In the genomic region with DNA sequence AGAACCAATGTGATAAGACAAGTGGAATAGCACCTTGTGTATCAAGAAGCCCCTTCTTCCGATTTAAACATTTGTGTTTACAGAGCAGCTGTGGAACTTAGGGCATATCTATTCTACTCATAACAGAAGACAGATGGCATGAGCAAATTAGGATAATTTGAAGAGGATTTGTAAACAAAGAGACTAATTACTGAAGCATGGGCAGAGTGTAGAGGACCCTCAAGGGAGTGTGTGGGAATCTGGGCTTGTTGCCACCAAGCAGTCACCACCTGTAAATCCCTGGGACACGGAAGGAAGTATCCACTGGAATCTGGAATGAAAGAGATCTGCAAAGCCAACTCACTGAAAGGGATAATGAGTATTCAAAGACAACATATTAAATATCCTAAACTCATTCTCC, we compare ENCODE assay signal across 19 mouse cellular contexts.
DNase-seq lines count a peak whose midpoint lies in the region; ATAC-seq and TF ChIP-seq lines count a peak whose summit lies in the region.
"Had no signal": no experiment of that assay in that cellular context is flagged by ENCODE, and none has a peak within 500 bp of the region (broad histone marks: within the 10 kb centered on the region; RNA-seq: fewer than 3 reads in every experiment).

No protein-coding gene starts in this region.

- peak; percentile 64; the same call in 1 of the 2 replicates for ATAC-seq in forebrain, embryonic 11.5 days (replicated peaks; ENCODE audit: low FRiP score)
- peak; percentile 63 for ATAC-seq in neural tube, embryonic 13.5 days (ENCODE audit: low read depth)
- peak; percentile 61 for ATAC-seq in forebrain, postnatal 0 days
- ATAC-seq: activated CD4-positive, CD25-positive, alpha-beta regulatory T cell, adult 4 months; intestine, embryonic 15.5 days; Patski had no signal

- H3K4me3 ChIP-seq in forebrain, embryonic 11.5 days (ENCODE audit: low read depth, low read length): no peak overlapping the region
- no peak overlapping the region for H3K4me3 ChIP-seq in forebrain, embryonic 10.5 days
- H3K4me3 ChIP-seq in neural tube, embryonic 13.5 days: no peak overlapping the region
- no peak overlapping the region for H3K4me3 ChIP-seq in forebrain, postnatal 0 days (ENCODE audit: low read depth, low read length)
- H3K4me3 ChIP-seq: intestine, embryonic 15.5 days had no signal

- no peak overlapping the region for H3K9ac ChIP-seq in forebrain, embryonic 11.5 days (ENCODE audit: low read length)
- no peak overlapping the region for H3K9ac ChIP-seq in neural tube, embryonic 13.5 days
- H3K9ac ChIP-seq in forebrain, postnatal 0 days: no peak overlapping the region
- H3K9ac ChIP-seq: intestine, embryonic 15.5 days had no signal

- H3K27me3 ChIP-seq in forebrain, embryonic 11.5 days (ENCODE audit: control insufficient read depth, insufficient read depth, low read length): no peaks in the 10 kb centered on the region
- H3K27me3 ChIP-seq in forebrain, embryonic 10.5 days (ENCODE audit: poor library complexity, severe bottlenecking): no peaks in the 10 kb centered on the region
- H3K27me3 ChIP-seq in neural tube, embryonic 13.5 days: no peaks in the 10 kb centered on the region
- H3K27me3 ChIP-seq in forebrain, postnatal 0 days (ENCODE audit: insufficient read depth, low read length): no peaks in the 10 kb centered on the region
- H3K27me3 ChIP-seq: intestine, embryonic 15.5 days; Patski had no signal

- intact Hi-C loops in heart, postnatal 10 days (cut with DNase I): no loop called here

- WGBS in forebrain, embryonic 11.5 days: 76% methylated on average over 2 of the region's 2 CpGs
- WGBS in forebrain, embryonic 10.5 days: 65% methylated on average over 2 of the region's 2 CpGs
- WGBS in neural tube, embryonic 13.5 days: 62% methylated on average over 2 of the region's 2 CpGs
- WGBS in forebrain, postnatal 0 days: 14% methylated on average over 2 of the region's 2 CpGs

- H3K4me1 ChIP-seq in forebrain, embryonic 11.5 days (replicated peaks; ENCODE audit: control insufficient read depth, insufficient read depth, low read length): no peaks in the 10 kb centered on the region
- H3K4me1 ChIP-seq in forebrain, embryonic 10.5 days: no peaks in the 10 kb centered on the region
- no peaks in the 10 kb centered on the region for H3K4me1 ChIP-seq in neural tube, embryonic 13.5 days (replicated peaks)
- no peaks in the 10 kb centered on the region for H3K4me1 ChIP-seq in forebrain, postnatal 0 days (ENCODE audit: insufficient read depth)
- H3K4me1 ChIP-seq: intestine, embryonic 15.5 days had no signal

- TF ChIP-seq CTCF in forebrain, postnatal 0 days (IDR thresholded peaks at IDR 0.05; ENCODE audit: low read depth): no peak

- DNase-seq in forebrain, embryonic 11.5 days (ENCODE audit: low spot score): no peak
- no peak for DNase-seq in forebrain, embryonic 10.5 days (ENCODE audit: extremely low spot score, low spot score)
- DNase-seq in neural tube, embryonic 10.5 days (ENCODE audit: extremely low spot score, low spot score): no peak
- DNase-seq in forebrain, postnatal 0 days: no peak
- DNase-seq in right cerebral cortex, postnatal 4 days: no peak
- DNase-seq in testis, postnatal 14 days (ENCODE audit: low spot score): no peak
- no peak for DNase-seq in heart, postnatal 10 days
- DNase-seq: adrenal gland, postnatal 36 days; gastrocnemius, postnatal 14 days; layer of hippocampus, postnatal 36 days; lung, adult 18-20 months; right cerebral cortex, postnatal 25 days; thymus, postnatal 14 days had no signal

- no peak overlapping the region for H3K27ac ChIP-seq in forebrain, embryonic 11.5 days (ENCODE audit: low read depth, low read length)
- H3K27ac ChIP-seq in forebrain, embryonic 10.5 days: no peak overlapping the region
- no peak overlapping the region for H3K27ac ChIP-seq in neural tube, embryonic 13.5 days (replicated peaks)
- no peak overlapping the region for H3K27ac ChIP-seq in forebrain, postnatal 0 days (ENCODE audit: low read depth, low read length)
- H3K27ac ChIP-seq: intestine, embryonic 15.5 days; stomach, postnatal 0 days had no signal

- no peaks in the 10 kb centered on the region for H3K9me3 ChIP-seq in forebrain, embryonic 11.5 days (ENCODE audit: control insufficient read depth, low read length)
- H3K9me3 ChIP-seq in forebrain, embryonic 10.5 days: no peaks in the 10 kb centered on the region
- no peaks in the 10 kb centered on the region for H3K9me3 ChIP-seq in neural tube, embryonic 13.5 days
- H3K9me3 ChIP-seq in forebrain, postnatal 0 days (ENCODE audit: low read length): no peaks in the 10 kb centered on the region
- H3K9me3 ChIP-seq: intestine, embryonic 15.5 days had no signal

- H3K36me3 ChIP-seq in forebrain, embryonic 11.5 days (ENCODE audit: control insufficient read depth, insufficient read depth, low read length): no peaks in the 10 kb centered on the region
- no peaks in the 10 kb centered on the region for H3K36me3 ChIP-seq in forebrain, embryonic 10.5 days (replicated peaks)
- no peaks in the 10 kb centered on the region for H3K36me3 ChIP-seq in neural tube, embryonic 13.5 days
- no peaks in the 10 kb centered on the region for H3K36me3 ChIP-seq in forebrain, postnatal 0 days (ENCODE audit: insufficient read depth)
- H3K36me3 ChIP-seq: intestine, embryonic 15.5 days had no signal

- no peak overlapping the region for H3K4me2 ChIP-seq in forebrain, embryonic 11.5 days (ENCODE audit: low read depth, low read length, severe bottlenecking)
- H3K4me2 ChIP-seq in neural tube, embryonic 13.5 days: no peak overlapping the region
- no peak overlapping the region for H3K4me2 ChIP-seq in forebrain, postnatal 0 days (ENCODE audit: low read depth)
- H3K4me2 ChIP-seq: heart, embryonic 11.5 days; intestine, embryonic 15.5 days had no signal
